Mouse (Mus musculus): ENCODE measurements around the gene Brip1. TPM values are rescaled to one million over a fixed set of nuclear protein-coding genes. Genes with fewer than 3 reads are reported as not detected.
A peak's percentile ranks its signal among the peaks of the same experiment; 100 is the strongest.

Gene Brip1
- polyA plus RNA-seq, 1 experiment from 2014 or later: 17.0 TPM

DNA sequence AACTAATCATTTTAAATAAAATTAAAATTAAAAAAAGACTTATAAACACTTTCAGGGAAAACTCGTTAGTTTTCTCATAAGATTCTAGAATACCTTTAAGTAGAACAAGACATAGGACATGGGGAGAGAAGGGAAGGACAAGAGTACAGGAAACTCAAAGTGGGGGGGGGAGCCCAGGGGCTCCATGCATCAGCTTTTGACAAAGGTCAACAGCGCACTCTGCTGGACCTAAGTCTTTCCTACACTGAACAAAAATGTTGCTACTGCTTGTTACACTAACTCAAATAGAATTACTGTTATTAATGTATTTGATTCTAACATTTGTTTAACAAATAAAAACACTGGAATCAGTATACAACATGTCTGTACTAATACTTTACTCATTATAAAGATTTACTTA is 26.8 kb downstream of the Brip1 start:
- H3K9ac ChIP-seq: no peak overlapping the region
- no peak overlapping the region for H3K4me3 ChIP-seq (ENCODE audit: low read depth, low read length)
- 0 out of 2 replicates have a peak, but pooled peaks cover 2% of the 10 kb centered on the region for H3K36me3 ChIP-seq (ENCODE audit: insufficient read depth)
- DNase-seq: peak; percentile 87
- H3K4me1 ChIP-seq (ENCODE audit: insufficient read depth): no peaks in the 10 kb centered on the region
- H3K27ac ChIP-seq (ENCODE audit: low read depth): no peak overlapping the region
- H3K9me3 ChIP-seq (ENCODE audit: low read depth, low read length): no peaks in the 10 kb centered on the region
- WGBS: 56% methylated on average over 2 of the region's 2 CpGs
- H3K27me3 ChIP-seq (ENCODE audit: insufficient read depth, low read length): no peaks in the 10 kb centered on the region
- no peak overlapping the region for H3K4me2 ChIP-seq
- no peak for ATAC-seq (ENCODE audit: insufficient read depth)
- TF ChIP-seq CTCF (IDR thresholded peaks at IDR 0.05; ENCODE audit: low read depth): peak; percentile 71

- H3K4me1 ChIP-seq (ENCODE audit: insufficient read depth): no peaks in the 10 kb centered on the region
- WGBS: 76% methylated on average over 2 of the region's 2 CpGs
- DNase-seq: no peak
- H3K36me3 ChIP-seq (ENCODE audit: insufficient read depth): no peaks in the 10 kb centered on the region
- no peak for TF ChIP-seq CTCF (IDR thresholded peaks at IDR 0.05; ENCODE audit: low read depth)
- no peak overlapping the region for H3K4me3 ChIP-seq (ENCODE audit: low read depth, low read length)
- no peaks in the 10 kb centered on the region for H3K9me3 ChIP-seq (ENCODE audit: low read depth, low read length)
- H3K27ac ChIP-seq (ENCODE audit: low read depth): no peak overlapping the region
- no peak overlapping the region for H3K9ac ChIP-seq
- no peak for ATAC-seq (ENCODE audit: insufficient read depth)
- H3K4me2 ChIP-seq: no peak overlapping the region
- no peaks in the 10 kb centered on the region for H3K27me3 ChIP-seq (ENCODE audit: insufficient read depth, low read length)
Measured at GRCm38 (mm10) chr11:86170743-86171142, 30.2 kb downstream of the Brip1 start.

DNA sequence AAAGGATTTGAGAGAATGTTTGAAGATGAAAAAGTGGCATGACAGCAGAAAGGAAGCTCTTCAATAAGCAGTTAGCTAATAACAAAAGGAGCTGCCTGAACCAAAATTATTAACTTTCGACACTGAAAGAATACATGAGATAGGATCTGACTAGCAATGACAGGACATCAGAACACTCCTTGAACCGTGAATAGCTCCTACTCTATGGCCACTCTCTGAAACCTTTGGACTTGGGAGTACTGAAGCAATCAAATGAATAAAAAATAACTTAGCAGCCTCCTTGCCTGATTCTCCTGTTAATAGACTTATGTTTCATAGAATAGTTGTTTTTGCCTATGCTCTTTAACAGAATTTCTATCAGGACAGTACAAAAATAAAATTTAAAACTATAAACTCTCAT is 40.7 kb downstream of the Brip1 start:
- H3K4me1 ChIP-seq (ENCODE audit: insufficient read depth): no peaks in the 10 kb centered on the region
- 0 out of 2 replicates have a peak, but pooled peaks cover 4% of the 10 kb centered on the region for H3K36me3 ChIP-seq (ENCODE audit: insufficient read depth)
- no peak overlapping the region for H3K4me3 ChIP-seq (ENCODE audit: low read depth, low read length)
- no peaks in the 10 kb centered on the region for H3K9me3 ChIP-seq (ENCODE audit: low read depth, low read length)
- no peaks in the 10 kb centered on the region for H3K27me3 ChIP-seq (ENCODE audit: insufficient read depth, low read length)
- no peak for DNase-seq
- ATAC-seq (ENCODE audit: insufficient read depth): no peak
- H3K9ac ChIP-seq: no peak overlapping the region
- WGBS: 51% methylated on average over 2 of the region's 2 CpGs
- TF ChIP-seq CTCF (IDR thresholded peaks at IDR 0.05; ENCODE audit: low read depth): no peak
- no peak overlapping the region for H3K27ac ChIP-seq (ENCODE audit: low read depth)
- no peak overlapping the region for H3K4me2 ChIP-seq

GRCm38 (mm10) chr11:86158950-86159349 is 42.0 kb downstream of the Brip1 start:
- Histone ChIP-seq H3K9me3 (ENCODE audit: low read depth, low read length) (no peaks in the 10 kb centered on the region), H3K36me3 (ENCODE audit: insufficient read depth) (0 out of 2 replicates have a peak, but pooled peaks cover 4% of the 10 kb centered on the region), H3K9ac (no peak overlapping the region), H3K27ac (ENCODE audit: low read depth) (no peak overlapping the region), H3K27me3 (ENCODE audit: insufficient read depth, low read length) (no peaks in the 10 kb centered on the region), H3K4me1 (ENCODE audit: insufficient read depth) (no peaks in the 10 kb centered on the region), H3K4me2 (no peak overlapping the region), H3K4me3 (ENCODE audit: low read depth, low read length) (no peak overlapping the region)
- WGBS: 47% methylated on average over 2 of the region's 2 CpGs
- DNase-seq (no peak), ATAC-seq (ENCODE audit: insufficient read depth) (no peak)
- no peak for TF ChIP-seq CTCF (IDR thresholded peaks at IDR 0.05; ENCODE audit: low read depth)

GRCm38 (mm10) chr11:86155638-86156037 is 45.4 kb downstream of the Brip1 start:
- Histone ChIP-seq H3K9me3 (ENCODE audit: low read depth, low read length) (no peaks in the 10 kb centered on the region), H3K27me3 (ENCODE audit: insufficient read depth, low read length) (no peaks in the 10 kb centered on the region), H3K4me3 (ENCODE audit: low read depth, low read length) (no peak overlapping the region), H3K4me2 (no peak overlapping the region), H3K27ac (ENCODE audit: low read depth) (no peak overlapping the region), H3K4me1 (ENCODE audit: insufficient read depth) (no peaks in the 10 kb centered on the region), H3K9ac (no peak overlapping the region), H3K36me3 (ENCODE audit: insufficient read depth) (peaks cover 9% of the 10 kb centered on the region; the same call in 1 of the 2 replicates)
- DNase-seq (no peak), ATAC-seq (ENCODE audit: insufficient read depth) (no peak)
- WGBS: 72% methylated on average over 5 of the region's 5 CpGs
- no peak for TF ChIP-seq CTCF (IDR thresholded peaks at IDR 0.05; ENCODE audit: low read depth)

DNA sequence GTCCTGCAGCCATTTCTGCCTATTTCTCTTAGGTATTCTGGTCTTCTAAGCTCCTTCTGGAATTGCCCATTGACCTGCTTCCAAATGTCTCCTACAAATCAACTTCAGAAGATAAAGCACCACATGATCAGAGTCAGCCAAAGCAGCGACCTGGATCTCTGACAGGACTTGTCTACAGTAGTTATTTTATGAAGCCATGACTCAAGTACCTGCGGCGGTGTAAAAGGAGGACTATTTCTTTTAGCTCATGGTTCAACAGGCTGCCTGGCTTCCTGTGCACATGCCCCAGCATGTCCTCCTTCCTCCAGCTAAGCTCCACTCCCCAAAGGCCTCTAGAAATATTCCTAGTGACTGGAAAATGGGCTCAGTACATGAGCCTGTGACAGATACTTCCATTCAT is 69.7 kb downstream of the Brip1 start:
- 0 out of 2 replicates have a peak, but pooled peaks cover 4% of the 10 kb centered on the region for H3K36me3 ChIP-seq (ENCODE audit: insufficient read depth)
- H3K4me1 ChIP-seq (ENCODE audit: insufficient read depth): no peaks in the 10 kb centered on the region
- ATAC-seq (ENCODE audit: insufficient read depth) (no peak), DNase-seq (no peak)
- no peak overlapping the region for H3K27ac ChIP-seq (ENCODE audit: low read depth)
- H3K4me3 ChIP-seq (ENCODE audit: low read depth, low read length): no peak overlapping the region
- 81% methylated on average over 3 of the region's 3 CpGs for WGBS
- H3K27me3 ChIP-seq (ENCODE audit: insufficient read depth, low read length): no peaks in the 10 kb centered on the region
- H3K4me2 ChIP-seq: no peak overlapping the region
- H3K9ac ChIP-seq: no peak overlapping the region
- no peak for TF ChIP-seq CTCF (IDR thresholded peaks at IDR 0.05; ENCODE audit: low read depth)
- no peaks in the 10 kb centered on the region for H3K9me3 ChIP-seq (ENCODE audit: low read depth, low read length)

- no peak for TF ChIP-seq CTCF (IDR thresholded peaks at IDR 0.05; ENCODE audit: low read depth)
Measured at GRCm38 (mm10) chr11:86117078-86117869, 83.7 kb downstream of the Brip1 start.

More at GRCm38 (mm10) chr11:86117078-86117869, 83.7 kb downstream of the Brip1 start:
- no peak overlapping the region for H3K27ac ChIP-seq (ENCODE audit: low read depth)
- H3K27me3 ChIP-seq (ENCODE audit: insufficient read depth, low read length): no peaks in the 10 kb centered on the region
- no peak overlapping the region for H3K4me3 ChIP-seq (ENCODE audit: low read depth, low read length)
- DNase-seq: no peak
- H3K4me1 ChIP-seq (ENCODE audit: insufficient read depth): no peaks in the 10 kb centered on the region
- ATAC-seq (ENCODE audit: insufficient read depth): no peak
- H3K36me3 ChIP-seq (ENCODE audit: insufficient read depth): no peaks in the 10 kb centered on the region
- H3K4me2 ChIP-seq: no peak overlapping the region
- H3K9me3 ChIP-seq (ENCODE audit: low read depth, low read length): no peaks in the 10 kb centered on the region
- 78% methylated on average over 7 of the region's 7 CpGs for WGBS
- no peak overlapping the region for H3K9ac ChIP-seq
